ENCODE assay signal across 8 mouse cellular contexts in the genomic region with DNA sequence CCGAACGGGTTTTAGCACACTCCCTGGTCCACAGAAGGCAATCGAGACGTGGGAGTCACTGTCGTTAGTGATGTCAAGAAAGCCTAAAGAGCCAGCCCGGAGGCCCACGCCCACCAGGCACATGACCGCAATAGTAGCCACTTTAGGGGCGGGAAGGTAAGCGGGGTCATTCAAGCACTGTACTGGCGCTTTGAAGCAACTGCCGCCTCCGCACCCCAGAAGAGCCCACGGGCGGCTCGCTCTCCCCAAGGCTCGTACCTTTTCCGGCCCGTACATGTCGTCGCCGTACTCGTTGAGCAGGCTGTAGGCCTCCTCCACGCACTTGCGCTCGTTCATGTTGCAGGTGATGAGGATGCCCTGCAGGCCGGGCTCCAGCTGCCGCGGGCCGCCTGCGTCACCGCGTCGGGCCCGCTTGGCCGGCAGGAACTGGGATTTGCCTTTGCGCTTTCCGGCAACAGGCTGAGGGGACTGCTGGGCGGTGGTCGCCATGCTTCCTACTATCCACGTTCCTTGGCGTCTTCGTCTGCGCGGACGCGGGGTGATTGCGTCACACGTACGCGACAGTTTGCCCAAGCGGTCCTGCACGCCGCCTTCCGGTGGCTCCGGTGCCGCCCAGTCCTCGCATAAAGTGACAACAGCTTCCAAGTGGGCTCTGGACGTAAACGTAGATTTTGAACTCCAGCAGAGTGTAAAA. TPM values are rescaled to one million over a fixed set of nuclear protein-coding genes. Genes with fewer than 3 reads are reported as not detected.
A peak's percentile ranks its signal among the peaks of the same experiment; 100 is the strongest.
DNase-seq lines count a peak whose midpoint lies in the region; ATAC-seq and TF ChIP-seq lines count a peak whose summit lies in the region.

TSS of gene Thumpd1 (minus strand) at position 546 of the 694 bp plus-strand sequence.

- peaks cover 10% of the 10 kb centered on the region for H3K79me2 ChIP-seq in MEL (ENCODE audit: control insufficient read depth, insufficient read depth, low read length, poor library complexity)

- H3K27ac ChIP-seq in MEL (ENCODE audit: control insufficient read depth, low read depth, low read length), result peak within 1 kb of the TSS; percentile 76
- no peak within 1 kb of the TSS; the same call in 1 of the 2 replicates for H3K27ac ChIP-seq in cerebellum, adult 2 months (ENCODE audit: insufficient read depth, low read length)
- H3K27ac ChIP-seq in forebrain, postnatal 0 days (ENCODE audit: low read depth, low read length), result peak within 1 kb of the TSS; percentile 77
- H3K27ac ChIP-seq in lung, embryonic 15.5 days, result peak within 1 kb of the TSS; percentile 48; the same call in 1 of the 2 replicates

- peak within 1 kb of the TSS; percentile 95 for H3K9ac ChIP-seq in MEL (ENCODE audit: control insufficient read depth, low read depth, low read length, poor library complexity, severe bottlenecking)
- peak within 1 kb of the TSS; percentile 81 for H3K9ac ChIP-seq in forebrain, postnatal 0 days
- H3K9ac ChIP-seq in lung, embryonic 15.5 days, result peak within 1 kb of the TSS; percentile 80

- under 1% methylated on average over 60 of the region's 60 CpGs for WGBS in cerebellum, adult 2 months
- 2% methylated on average over 60 of the region's 60 CpGs for WGBS in forebrain, postnatal 0 days
- under 1% methylated on average over 60 of the region's 60 CpGs for WGBS in lung, embryonic 15.5 days

- no peak for TF ChIP-seq RAD21 in MEL (IDR thresholded peaks at IDR 0.05; ENCODE audit: low read depth, low read length)

- peak; percentile 54 to 87; a peak in 3 of 4 replicates for TF ChIP-seq POLR2A in MEL (IDR thresholded peaks at IDR 0.05; ENCODE audit: control insufficient read depth in 1 of 2, insufficient read depth in 1 of 2, low read depth in 1 of 2, low read length in 2 of 2, poor library complexity in 1 of 2)
- TF ChIP-seq POLR2A in cerebellum, adult 2 months (IDR thresholded peaks at IDR 0.05; ENCODE audit: borderline replicate concordance, insufficient read depth, low read length), result peak; percentile 75

- peak within 1 kb of the TSS; percentile 55 for H3K4me2 ChIP-seq in forebrain, postnatal 0 days (ENCODE audit: low read depth)
- peak within 1 kb of the TSS; percentile 77 for H3K4me2 ChIP-seq in lung, embryonic 15.5 days

- H3K27me3 ChIP-seq in MEL (ENCODE audit: control insufficient read depth in 1 of 2, insufficient read depth in 2 of 2, low read length in 2 of 2), result no peaks in the 10 kb centered on the region; a peak in 1 of 4 replicates
- no peaks in the 10 kb centered on the region for H3K27me3 ChIP-seq in cerebellum, adult 2 months (ENCODE audit: control insufficient read depth, insufficient read depth, low read length)
- H3K27me3 ChIP-seq in forebrain, postnatal 0 days (ENCODE audit: insufficient read depth, low read length), result no peaks in the 10 kb centered on the region
- no peaks in the 10 kb centered on the region for H3K27me3 ChIP-seq in lung, embryonic 15.5 days

- TF ChIP-seq CTCF in MEL (IDR thresholded peaks at IDR 0.05 in 2 of 3, conservative IDR thresholded peaks at IDR 0.05 in 1 of 3; ENCODE audit: control insufficient read depth in 1 of 3, insufficient read depth in 1 of 3, low read depth in 2 of 3, low read length in 3 of 3, poor library complexity in 1 of 3, severe bottlenecking in 1 of 3), result peak in 2 of 3 experiments; percentile 38 to 39; a peak in 3 of 6 replicates
- peak; percentile 54 for TF ChIP-seq CTCF in cerebellum, adult 2 months (IDR thresholded peaks at IDR 0.05; ENCODE audit: borderline replicate concordance, insufficient read depth, low read depth, low read length)
- peak; percentile 88 for TF ChIP-seq CTCF in forebrain, postnatal 0 days (IDR thresholded peaks at IDR 0.05; ENCODE audit: low read depth)

- H3K36me3 ChIP-seq in MEL (ENCODE audit: control insufficient read depth in 1 of 2, insufficient read depth in 2 of 2, low read length in 2 of 2), result peaks cover 6 to 20% of the 10 kb centered on the region in 2 experiments; a peak in 3 of 4 replicates
- H3K36me3 ChIP-seq in forebrain, postnatal 0 days (ENCODE audit: insufficient read depth), result peaks cover 32% of the 10 kb centered on the region
- H3K36me3 ChIP-seq in lung, embryonic 15.5 days, result peaks cover 33% of the 10 kb centered on the region

- H3K4me1 ChIP-seq in MEL (ENCODE audit: control insufficient read depth in 1 of 2, insufficient read depth in 2 of 2, low read length in 2 of 2), result peaks cover 0 to 5% of the 10 kb centered on the region in 2 experiments; a peak in 1 of 4 replicates
- H3K4me1 ChIP-seq in cerebellum, adult 2 months (ENCODE audit: control insufficient read depth, insufficient read depth, low read length), result no peaks in the 10 kb centered on the region
- H3K4me1 ChIP-seq in forebrain, postnatal 0 days (ENCODE audit: insufficient read depth), result no peaks in the 10 kb centered on the region
- H3K4me1 ChIP-seq in lung, embryonic 15.5 days, result peaks cover 5% of the 10 kb centered on the region

- DNase-seq in MEL (ENCODE audit: low read depth, low spot score), result peak; percentile 96
- peak; percentile 92 to 95 for DNase-seq in cerebellum, adult 2 months
- peak; percentile 97 for DNase-seq in forebrain, postnatal 0 days
- peak; percentile 96 for DNase-seq in heart, postnatal 4 days
- DNase-seq in layer of hippocampus, adult 8-10 months (ENCODE audit: low spot score in 2 of 2), result peak; percentile 84 to 95
- DNase-seq in ovary, adult 18-20 months (ENCODE audit: low spot score), result peak; percentile 80
- peak; percentile 93 for DNase-seq in thymus, postnatal 0 days (ENCODE audit: low spot score)

- H3K9me3 ChIP-seq in MEL (replicated peaks; ENCODE audit: insufficient read depth, low read length), result no peaks in the 10 kb centered on the region
- H3K9me3 ChIP-seq in forebrain, postnatal 0 days (ENCODE audit: low read length), result no peaks in the 10 kb centered on the region
- no peaks in the 10 kb centered on the region for H3K9me3 ChIP-seq in lung, embryonic 15.5 days

- 0 out of 4 replicates have a peak, but pooled peaks of 1 of the 2 experiments have one; percentile 34 for TF ChIP-seq EP300 in MEL (IDR thresholded peaks at IDR 0.05; ENCODE audit: low read depth in 1 of 2, low read length in 2 of 2)

- H3K4me3 ChIP-seq in MEL (ENCODE audit: control insufficient read depth in 1 of 2, insufficient read depth in 1 of 2, low read depth in 2 of 2, low read length in 2 of 2), result peak within 1 kb of the TSS; percentile 79 to 89
- H3K4me3 ChIP-seq in cerebellum, adult 2 months (replicated peaks; ENCODE audit: insufficient read depth, low read depth, low read length), result peak within 1 kb of the TSS; percentile 89
- peak within 1 kb of the TSS; percentile 81 for H3K4me3 ChIP-seq in forebrain, postnatal 0 days (ENCODE audit: low read depth, low read length)
- H3K4me3 ChIP-seq in lung, embryonic 15.5 days, result peak within 1 kb of the TSS; percentile 98

- peak; percentile 97 for ATAC-seq in forebrain, postnatal 0 days
- peak; percentile 93 for ATAC-seq in lung, embryonic 15.5 days (ENCODE audit: borderline replicate concordance, extremely low read depth, low FRiP score, low TSS enrichment)

TF ChIP-seq in MEL, 35 proteins besides CTCF, POLR2A, EP300 and RAD21 (continues in another document):
- peak; percentile 98 for TF ChIP-seq MXI1 (IDR thresholded peaks at IDR 0.05; ENCODE audit: low read depth, low read length)
- TF ChIP-seq ZMIZ1 (IDR thresholded peaks at IDR 0.05; ENCODE audit: low read depth, low read length), result peak; percentile 73; the same call in 1 of the 2 replicates
- TF ChIP-seq POLR2AphosphoS5 (IDR thresholded peaks at IDR 0.05; ENCODE audit: borderline replicate concordance, low read depth, low read length), result no peak
- TF ChIP-seq UBTF (IDR thresholded peaks at IDR 0.05; ENCODE audit: borderline replicate concordance, insufficient read depth, low read depth, low read length), result no peak
- TF ChIP-seq HCFC1 (IDR thresholded peaks at IDR 0.05; ENCODE audit: low read depth, low read length), result peak; percentile 93
- peak; percentile 94 for TF ChIP-seq MAX (IDR thresholded peaks at IDR 0.05; ENCODE audit: low read length)
- no peak for TF ChIP-seq ZKSCAN1 (IDR thresholded peaks at IDR 0.05; ENCODE audit: low read depth, low read length)
- TF ChIP-seq SIN3A (IDR thresholded peaks at IDR 0.05; ENCODE audit: low read length), result peak; percentile 97
- TF ChIP-seq GABPA (IDR thresholded peaks at IDR 0.05; ENCODE audit: low read depth, low read length), result no peak
- peak; percentile 88 for TF ChIP-seq ELF1 (IDR thresholded peaks at IDR 0.05; ENCODE audit: low read depth, low read length)
- 0 out of 2 replicates have a peak, but pooled peaks have one; percentile 30 for TF ChIP-seq BHLHE40 (IDR thresholded peaks at IDR 0.05; ENCODE audit: borderline replicate concordance, low read depth, low read length)
- TF ChIP-seq JUND (IDR thresholded peaks at IDR 0.05; ENCODE audit: low read depth, low read length), result no peak
- no peak for TF ChIP-seq RCOR1 (IDR thresholded peaks at IDR 0.05; ENCODE audit: low read depth, low read length)
- peak; percentile 42; the same call in 1 of the 2 replicates for TF ChIP-seq ETS1 (IDR thresholded peaks at IDR 0.05; ENCODE audit: low read depth, low read length)
- peak; percentile 42; the same call in 1 of the 2 replicates for TF ChIP-seq ZC3H11A (IDR thresholded peaks at IDR 0.05; ENCODE audit: low read depth, low read length)
- no peak for TF ChIP-seq MEF2A (IDR thresholded peaks at IDR 0.05; ENCODE audit: extremely low read depth, insufficient replicate concordance, low read depth, low read length, poor library complexity, severe bottlenecking)
- no peak; the same call in 1 of the 2 replicates for TF ChIP-seq KAT2A (conservative IDR thresholded peaks at IDR 0.05; ENCODE audit: low read depth, low read length)
- TF ChIP-seq MYC (IDR thresholded peaks at IDR 0.05; ENCODE audit: low read depth, low read length), result peak; percentile 95
- peak; percentile 85 for TF ChIP-seq NELFE (IDR thresholded peaks at IDR 0.05; ENCODE audit: low read depth, low read length)
- peak; percentile 82 for TF ChIP-seq POLR2AphosphoS2 (IDR thresholded peaks at IDR 0.05; ENCODE audit: low read length)
- 0 out of 2 replicates have a peak, but pooled peaks have one; percentile 26 for TF ChIP-seq MYB (IDR thresholded peaks at IDR 0.05; ENCODE audit: low read depth, low read length)

RNA-seq across cellular contexts. Expression of gene Thumpd1, which starts in this region (rescaled TPM):
- total RNA-seq in MEL (2012; rRNA removed), result 56.7 and 67.5 TPM in 2 replicates
- 10 to 100 TPM in 1 of 2 experiments, not detected in 1; 56.4 TPM for polyA plus RNA-seq in MEL (2012; ENCODE audit: insufficient read depth in 1 of 2, insufficient read length in 2 of 2, low read depth in 1 of 2, low replicate concordance in 2 of 2, missing spikeins in 1 of 2)
- 27.9 and 28.4 TPM in 2 replicates for polyA plus RNA-seq in cerebellum, adult 2 months (2012; rRNA removed)
- 57.9 and 76.8 TPM in 2 replicates for total RNA-seq in forebrain, postnatal 0 days (2014; rRNA removed)
- 77.2 and 79.8 TPM in 2 replicates for polyA plus RNA-seq in forebrain, postnatal 0 days (2015; fragmentation: Nextera tagmentation; extraction: Ambion mirVana)
- total RNA-seq in heart, postnatal 4 days (2021), result 10 to 100 TPM; 28.8 to 30.2 TPM
- 10 to 100 TPM; 45.8 to 52.3 (median 50.7) TPM for total RNA-seq in layer of hippocampus, adult 8-10 months (2022)
- polyA plus RNA-seq in lung, embryonic 15.5 days (2015; fragmentation: Nextera tagmentation; extraction: Ambion mirVana), result 70.1 and 72.0 TPM in 2 replicates
- 84.6 and 85.9 TPM in 2 replicates for polyA plus RNA-seq in thymus, postnatal 0 days (2015; fragmentation: Nextera tagmentation; extraction: Ambion mirVana)
